Mouse (Mus musculus): Measurements from ENCODE around the gene Map3k5. TPM values are rescaled to one million over a fixed set of nuclear protein-coding genes. Genes with fewer than 3 reads are reported as not detected.
"Not testable (repeated sequence)": the region's sequence is repeated elsewhere in the genome, so short reads cannot be mapped to it uniquely, and the experiment has no call there.

Gene Map3k5
- polyA plus RNA-seq, 1 experiment from 2014 or later: 1.9 TPM

GRCm38 (mm10) chr10:19910516-19910915, 23.8 kb upstream of the Map3k5 start:
- H3K4me2 ChIP-seq: no peak overlapping the region
- no peak overlapping the region for H3K4me3 ChIP-seq
- no peaks in the 10 kb centered on the region for H3K4me1 ChIP-seq
- no peaks in the 10 kb centered on the region for H3K36me3 ChIP-seq
- no peak overlapping the region for H3K27ac ChIP-seq
- H3K9me3 ChIP-seq: no peaks in the 10 kb centered on the region
- H3K9ac ChIP-seq: no peak overlapping the region
- ATAC-seq (ENCODE audit: borderline replicate concordance, extremely low read depth, low FRiP score, low TSS enrichment): no peak
- no peaks in the 10 kb centered on the region for H3K27me3 ChIP-seq
- WGBS: 81% methylated on average over 2 of the region's 2 CpGs

- no peak overlapping the region for H3K4me2 ChIP-seq
- H3K27me3 ChIP-seq: no peaks in the 10 kb centered on the region
- WGBS: 7% methylated on average over 1 of the region's 1 CpGs
- no peaks in the 10 kb centered on the region for H3K36me3 ChIP-seq
- H3K9me3 ChIP-seq: no peaks in the 10 kb centered on the region
- H3K4me1 ChIP-seq: no peaks in the 10 kb centered on the region
- no peak overlapping the region for H3K4me3 ChIP-seq
- no peak overlapping the region for H3K27ac ChIP-seq
- ATAC-seq (ENCODE audit: borderline replicate concordance, extremely low read depth, low FRiP score, low TSS enrichment): no peak
- H3K9ac ChIP-seq: no peak overlapping the region
These were observed 22.7 kb upstream of the Map3k5 start for GRCm38 (mm10) chr10:19911583-19911982.

- Histone ChIP-seq H3K27me3 (no peaks in the 10 kb centered on the region), H3K9me3 (no peaks in the 10 kb centered on the region), H3K36me3 (no peaks in the 10 kb centered on the region), H3K4me3 (no peak overlapping the region), H3K4me1 (no peaks in the 10 kb centered on the region), H3K27ac (no peak overlapping the region), H3K9ac (no peak overlapping the region), H3K4me2 (no peak overlapping the region)
- WGBS: 85% methylated on average over 4 of the region's 4 CpGs
- ATAC-seq (ENCODE audit: borderline replicate concordance, extremely low read depth, low FRiP score, low TSS enrichment): no peak
These were observed 20.5 kb upstream of the Map3k5 start for GRCm38 (mm10) chr10:19913806-19914205.

- WGBS: 42% methylated on average over 1 of the region's 1 CpGs
- Histone ChIP-seq H3K9ac (no peak overlapping the region), H3K4me3 (no peak overlapping the region), H3K27me3 (no peaks in the 10 kb centered on the region), H3K9me3 (no peaks in the 10 kb centered on the region), H3K4me2 (no peak overlapping the region), H3K36me3 (no peaks in the 10 kb centered on the region), H3K4me1 (no peaks in the 10 kb centered on the region), H3K27ac (no peak overlapping the region)
- no peak; the same call in 1 of the 2 replicates for ATAC-seq (ENCODE audit: borderline replicate concordance, extremely low read depth, low FRiP score, low TSS enrichment)
These were observed 19.0 kb upstream of the Map3k5 start for GRCm38 (mm10) chr10:19915301-19915700.

DNA sequence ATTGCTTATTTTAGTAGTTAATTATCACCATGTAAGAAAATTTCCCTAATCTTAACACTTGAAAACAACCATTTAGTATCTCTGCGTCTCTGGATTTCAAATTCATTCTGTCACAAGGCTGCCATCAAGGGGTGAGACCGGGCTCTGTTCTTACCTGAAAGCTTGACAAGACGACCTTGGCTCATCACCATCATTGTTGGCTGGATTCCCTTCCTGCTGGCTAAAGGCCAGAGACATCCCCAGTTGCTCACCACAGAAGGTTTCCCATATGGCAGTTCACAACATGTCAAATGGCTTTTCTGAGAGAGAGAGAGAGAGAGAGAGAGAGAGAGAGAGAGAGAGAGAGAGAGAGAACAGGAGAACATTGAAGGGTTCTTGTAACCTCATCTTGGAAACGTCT, 11.9 kb upstream of the Map3k5 start:
- 37% methylated on average over 4 of the region's 4 CpGs for WGBS
- Histone ChIP-seq H3K4me1 (no peaks in the 10 kb centered on the region), H3K9me3 (no peaks in the 10 kb centered on the region), H3K4me3 (no peak overlapping the region), H3K36me3 (no peaks in the 10 kb centered on the region), H3K9ac (no peak overlapping the region), H3K27ac (no peak overlapping the region), H3K4me2 (no peak overlapping the region), H3K27me3 (no peaks in the 10 kb centered on the region)
- no peak for ATAC-seq (ENCODE audit: borderline replicate concordance, extremely low read depth, low FRiP score, low TSS enrichment)

- no peaks in the 10 kb centered on the region for H3K4me1 ChIP-seq
- no peak overlapping the region for H3K4me3 ChIP-seq
- H3K27me3 ChIP-seq: no peaks in the 10 kb centered on the region
- H3K4me2 ChIP-seq: no peak overlapping the region
- no peak overlapping the region for H3K9ac ChIP-seq
- no peak overlapping the region for H3K27ac ChIP-seq
- H3K36me3 ChIP-seq: no peaks in the 10 kb centered on the region
- WGBS: 75% methylated on average over 2 of the region's 2 CpGs
- no peak for ATAC-seq (ENCODE audit: borderline replicate concordance, extremely low read depth, low FRiP score, low TSS enrichment)
- H3K9me3 ChIP-seq: no peaks in the 10 kb centered on the region
These were observed 10.0 kb upstream of the Map3k5 start for GRCm38 (mm10) chr10:19924256-19924655.

GRCm38 (mm10) chr10:19926391-19926897, 7.8 kb upstream of the Map3k5 start:
- ATAC-seq (ENCODE audit: borderline replicate concordance, extremely low read depth, low FRiP score, low TSS enrichment): not testable (repeated sequence)

GRCm38 (mm10) chr10:19928205-19928604, 6.1 kb upstream of the Map3k5 start:
- peaks cover 7% of the 10 kb centered on the region; the same call in 1 of the 2 replicates for H3K27me3 ChIP-seq
- H3K9ac ChIP-seq: no peak overlapping the region
- no peak overlapping the region for H3K27ac ChIP-seq
- no peaks in the 10 kb centered on the region for H3K36me3 ChIP-seq
- no peak for ATAC-seq (ENCODE audit: borderline replicate concordance, extremely low read depth, low FRiP score, low TSS enrichment)
- no peak overlapping the region for H3K4me3 ChIP-seq
- no peaks in the 10 kb centered on the region for H3K4me1 ChIP-seq
- H3K4me2 ChIP-seq: no peak overlapping the region
- no peaks in the 10 kb centered on the region for H3K9me3 ChIP-seq
- WGBS: 63% methylated on average over 1 of the region's 1 CpGs

More at GRCm38 (mm10) chr10:19926391-19926897, 7.8 kb upstream of the Map3k5 start:
- not testable (repeated sequence) for H3K27ac ChIP-seq, H3K27me3 ChIP-seq, H3K9me3 ChIP-seq, H3K4me3 ChIP-seq, H3K36me3 ChIP-seq, H3K4me2 ChIP-seq, H3K9ac ChIP-seq, H3K4me1 ChIP-seq
- 56% methylated on average over 4 of the region's 4 CpGs for WGBS

GRCm38 (mm10) chr10:19932986-19933385, 1.3 kb upstream of the Map3k5 start:
- H3K36me3 ChIP-seq: no peaks in the 10 kb centered on the region
- H3K4me2 ChIP-seq: peak overlapping the region; percentile 99
- WGBS: 36% methylated on average over 3 of the region's 3 CpGs
- no peaks in the 10 kb centered on the region for H3K9me3 ChIP-seq
- no peak for ATAC-seq (ENCODE audit: borderline replicate concordance, extremely low read depth, low FRiP score, low TSS enrichment)
- peaks cover 13% of the 10 kb centered on the region; the same call in 1 of the 2 replicates for H3K4me1 ChIP-seq
- H3K4me3 ChIP-seq: no peak overlapping the region; the same call in 1 of the 2 replicates
- H3K9ac ChIP-seq: no peak overlapping the region
- H3K27me3 ChIP-seq: peaks cover 7% of the 10 kb centered on the region; the same call in 1 of the 2 replicates
- no peak overlapping the region for H3K27ac ChIP-seq

DNA sequence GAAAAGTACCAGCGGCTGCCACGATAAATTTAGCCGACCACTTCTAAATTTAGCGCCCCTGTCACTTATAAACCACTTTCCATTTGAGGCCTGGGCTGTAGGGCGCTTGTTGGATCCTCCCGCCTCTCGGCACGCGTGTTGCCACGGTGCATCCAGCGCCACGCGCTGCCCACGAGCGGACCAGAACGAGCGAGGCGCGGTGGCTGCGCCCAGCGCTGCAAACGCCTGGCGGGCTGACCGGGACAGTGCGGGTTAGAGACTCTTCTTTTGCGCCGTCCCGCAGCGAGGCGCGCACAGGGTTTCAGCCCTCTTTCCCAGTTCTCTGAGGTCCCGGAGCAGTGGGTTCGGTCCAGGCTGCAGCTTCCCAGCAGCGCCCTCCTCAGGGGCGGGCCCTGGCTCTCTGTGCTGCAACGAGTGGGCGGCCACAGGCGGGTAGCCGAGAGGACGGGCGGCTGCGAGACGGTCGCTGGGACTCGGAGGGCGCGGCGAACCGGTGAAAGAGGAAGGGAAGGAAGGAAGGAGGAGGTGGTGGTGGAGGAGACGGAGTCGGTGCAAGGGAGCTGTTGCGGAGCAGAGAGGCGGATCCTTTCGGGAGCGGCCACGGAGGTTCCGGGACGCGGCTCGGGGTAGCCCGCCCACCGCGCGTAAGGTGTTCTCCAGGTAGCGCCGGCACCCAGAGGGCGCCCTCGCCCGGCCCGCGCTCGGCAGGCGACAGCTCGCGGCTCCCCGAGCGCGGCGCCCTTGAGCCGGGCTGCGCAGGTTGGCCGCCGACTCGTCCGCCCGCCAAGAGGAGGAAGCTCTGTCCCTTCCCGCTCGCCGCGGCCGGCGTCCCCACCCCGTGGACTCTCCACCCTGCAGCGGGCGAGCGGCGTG, 525 bp upstream of the Map3k5 start:
- WGBS: under 1% methylated on average over 75 of the region's 97 CpGs
- peak overlapping the region; percentile 84 for H3K4me3 ChIP-seq
- peak overlapping the region; percentile 99 for H3K4me2 ChIP-seq
- peaks cover 7% of the 10 kb centered on the region; the same call in 1 of the 2 replicates for H3K27me3 ChIP-seq
- H3K27ac ChIP-seq: peak overlapping the region; percentile 89
- peak overlapping the region; percentile 70 for H3K9ac ChIP-seq
- ATAC-seq (ENCODE audit: borderline replicate concordance, extremely low read depth, low FRiP score, low TSS enrichment): peak; percentile 87
- H3K4me1 ChIP-seq: peaks cover 13% of the 10 kb centered on the region; the same call in 1 of the 2 replicates
- H3K9me3 ChIP-seq: no peaks in the 10 kb centered on the region
- no peaks in the 10 kb centered on the region for H3K36me3 ChIP-seq

- Histone ChIP-seq H3K4me2 (peak overlapping the region; percentile 99), H3K4me1 (peaks cover 17% of the 10 kb centered on the region), H3K4me3 (peak overlapping the region; percentile 84), H3K27me3 (peaks cover 7% of the 10 kb centered on the region; the same call in 1 of the 2 replicates), H3K27ac (peak overlapping the region; percentile 89; the same call in 1 of the 2 replicates), H3K9ac (peak overlapping the region; percentile 70), H3K36me3 (no peaks in the 10 kb centered on the region), H3K9me3 (no peaks in the 10 kb centered on the region)
- WGBS: 3% methylated on average over 10 of the region's 10 CpGs
- no peak for ATAC-seq (ENCODE audit: borderline replicate concordance, extremely low read depth, low FRiP score, low TSS enrichment)
These were observed 987 bp downstream of the Map3k5 start for GRCm38 (mm10) chr10:19935295-19935623.

- ATAC-seq (ENCODE audit: borderline replicate concordance, extremely low read depth, low FRiP score, low TSS enrichment): no peak
- Histone ChIP-seq H3K9me3 (no peaks in the 10 kb centered on the region), H3K4me2 (peak overlapping the region; percentile 99), H3K36me3 (no peaks in the 10 kb centered on the region), H3K27me3 (peaks cover 7% of the 10 kb centered on the region; the same call in 1 of the 2 replicates), H3K27ac (no peak overlapping the region), H3K4me3 (peak overlapping the region; percentile 84; the same call in 1 of the 2 replicates), H3K9ac (no peak overlapping the region), H3K4me1 (peaks cover 17% of the 10 kb centered on the region)
- WGBS: 43% methylated on average over 4 of the region's 4 CpGs
These were observed 1.6 kb downstream of the Map3k5 start for GRCm38 (mm10) chr10:19935821-19936367.

Measured in lung, embryonic 15.5 days (tissue).